Mouse (Mus musculus) myocyte (in vitro differentiated cells): ENCODE results near the gene Gm525.

Experiments used
- E2F4 ChIP-seq: IDR thresholded peaks from one replicate; pipeline ENCODE4 v1.6.1; 2011; ENCODE audit warnings: mild to moderate bottlenecking, control low read depth, moderate library complexity; ENCODE audit not compliant: insufficient read depth
- MYOG ChIP-seq, 3 experiments: IDR thresholded peaks; one replicate each; pipeline ENCODE4 v1.6.1; 2011; ENCODE audit warnings: control low read depth in 2 of 3, low read depth in 2 of 3, mild to moderate bottlenecking in 2 of 3; ENCODE audit not compliant: insufficient read length in 2 of 3, control insufficient read depth in 1 of 3, insufficient read depth in 1 of 3
- POLR2A ChIP-seq: IDR thresholded peaks from one replicate; pipeline ENCODE4 v1.6.1; 2011; ENCODE audit warnings: low read depth, mild to moderate bottlenecking, control low read depth, moderate library complexity; ENCODE audit not compliant: insufficient read length

- no peak for TF ChIP-seq POLR2A
- no peak for TF ChIP-seq MYOG (IDR thresholded peaks at IDR 0.05; ENCODE audit: control insufficient read depth in 1 of 3, insufficient read depth in 1 of 3, insufficient read length in 2 of 3, low read depth in 2 of 3)
- TF ChIP-seq E2F4: no peak
Measured at GRCm38 (mm10) chr11:89074783-89075413, 1.3 kb downstream of the Gm525 start.
